Mouse (Mus musculus): ENCODE results near the gene Ncoa1.
"Not testable (repeated sequence)": the region's sequence is repeated elsewhere in the genome, so short reads cannot be mapped to it uniquely, and the experiment has no call there.

DNA sequence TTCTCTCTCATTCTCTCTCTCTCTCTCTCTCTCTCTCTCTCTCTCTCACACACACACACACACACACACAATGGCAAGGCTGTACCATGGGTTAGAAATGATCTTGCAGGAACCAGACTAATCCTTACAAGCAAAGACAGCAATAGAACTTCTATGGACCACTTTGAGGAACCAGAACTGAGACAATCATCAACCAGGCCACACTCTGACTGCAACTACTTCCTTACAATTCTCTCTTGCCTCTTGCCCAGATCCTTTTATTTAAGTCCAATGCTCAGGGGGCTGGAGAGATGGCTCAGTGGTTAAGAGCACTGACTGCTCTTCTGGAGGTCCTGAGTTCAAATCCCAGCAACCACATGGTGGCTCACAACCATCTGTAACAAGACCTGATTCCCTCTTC lies 26.5 kb downstream of the Ncoa1 start:
- not testable (repeated sequence) for TF ChIP-seq EP300, CTCF (IDR thresholded peaks at IDR 0.05; ENCODE audit: low read depth)

Data from liver, embryonic 14.5 days (tissue).